ENCODE assay signal across 11 mouse cellular contexts in genomic region chr11:88485987-88486386, GRCm38 (mm10).
DNase-seq lines count a peak whose midpoint lies in the region; ATAC-seq and TF ChIP-seq lines count a peak whose summit lies in the region.
"Had no signal": no experiment of that assay in that cellular context is flagged by ENCODE, and none has a peak within 500 bp of the region (broad histone marks: within the 10 kb centered on the region; RNA-seq: fewer than 3 reads in every experiment).

No protein-coding gene starts in this region.

- DNase-seq in forebrain, embryonic 11.5 days (ENCODE audit: low spot score): no peak
- peak; percentile 6 to 27 for DNase-seq in thymus, postnatal 36 days
- DNase-seq in layer of hippocampus, postnatal 14 days (ENCODE audit: low spot score in 2 of 2): no peak
- DNase-seq in cerebellum, adult 2 months: no peak
- DNase-seq: adrenal gland, postnatal 14 days; liver, embryonic 13.5 days had no signal

- H3K9me3 ChIP-seq in forebrain, embryonic 12.5 days: no peaks in the 10 kb centered on the region
- H3K9me3 ChIP-seq in forebrain, embryonic 11.5 days (ENCODE audit: control insufficient read depth, low read length): no peaks in the 10 kb centered on the region
- no peaks in the 10 kb centered on the region for H3K9me3 ChIP-seq in neural tube, embryonic 14.5 days (ENCODE audit: control insufficient read depth, low read length)
- H3K9me3 ChIP-seq in neural tube, embryonic 15.5 days (replicated peaks): no peaks in the 10 kb centered on the region
- H3K9me3 ChIP-seq in lung, embryonic 15.5 days: no peaks in the 10 kb centered on the region
- H3K9me3 ChIP-seq: liver, embryonic 13.5 days had no signal

- H3K4me2 ChIP-seq in forebrain, embryonic 12.5 days: no peak overlapping the region
- H3K4me2 ChIP-seq in forebrain, embryonic 11.5 days (ENCODE audit: low read depth, low read length, severe bottlenecking): no peak overlapping the region
- no peak overlapping the region for H3K4me2 ChIP-seq in neural tube, embryonic 14.5 days (ENCODE audit: low read depth, low read length)
- H3K4me2 ChIP-seq in neural tube, embryonic 15.5 days: no peak overlapping the region
- no peak overlapping the region for H3K4me2 ChIP-seq in lung, embryonic 15.5 days
- H3K4me2 ChIP-seq: liver, embryonic 13.5 days had no signal

- no peak for TF ChIP-seq CTCF in cerebellum, adult 2 months (IDR thresholded peaks at IDR 0.05; ENCODE audit: borderline replicate concordance, insufficient read depth, low read depth, low read length)

- no peak for TF ChIP-seq POLR2A in cerebellum, adult 2 months (IDR thresholded peaks at IDR 0.05; ENCODE audit: borderline replicate concordance, insufficient read depth, low read length)

- peak overlapping the region; percentile 77 for H3K27ac ChIP-seq in forebrain, embryonic 12.5 days
- H3K27ac ChIP-seq in forebrain, embryonic 11.5 days (ENCODE audit: low read depth, low read length): no peak overlapping the region
- H3K27ac ChIP-seq in neural tube, embryonic 14.5 days (ENCODE audit: low read depth, low read length): 0 out of 2 replicates have a peak overlapping the region, but pooled peaks have one; percentile 35
- no peak overlapping the region for H3K27ac ChIP-seq in neural tube, embryonic 15.5 days (replicated peaks)
- no peak overlapping the region for H3K27ac ChIP-seq in lung, embryonic 15.5 days
- H3K27ac ChIP-seq in cerebellum, adult 2 months (ENCODE audit: insufficient read depth, low read length): no peak overlapping the region
- H3K27ac ChIP-seq: liver, embryonic 13.5 days had no signal

- no peak for ATAC-seq in forebrain, embryonic 12.5 days (ENCODE audit: low FRiP score)
- no peak for ATAC-seq in forebrain, embryonic 11.5 days (replicated peaks; ENCODE audit: low FRiP score)
- ATAC-seq in neural tube, embryonic 14.5 days (ENCODE audit: low read depth): no peak
- ATAC-seq in neural tube, embryonic 15.5 days (ENCODE audit: low FRiP score): no peak
- peak; percentile 47; the same call in 1 of the 2 replicates for ATAC-seq in lung, embryonic 15.5 days (ENCODE audit: borderline replicate concordance, extremely low read depth, low FRiP score, low TSS enrichment)
- ATAC-seq: inflammation-experienced regulatory T-cells, adult 6 months had no signal

- peaks cover 84% of the 10 kb centered on the region for H3K4me1 ChIP-seq in forebrain, embryonic 12.5 days
- peaks cover 44% of the 10 kb centered on the region for H3K4me1 ChIP-seq in forebrain, embryonic 11.5 days (replicated peaks; ENCODE audit: control insufficient read depth, insufficient read depth, low read length)
- peaks cover 59% of the 10 kb centered on the region for H3K4me1 ChIP-seq in neural tube, embryonic 14.5 days (ENCODE audit: control insufficient read depth, insufficient read depth, low read length)
- H3K4me1 ChIP-seq in neural tube, embryonic 15.5 days: peaks cover 70% of the 10 kb centered on the region
- H3K4me1 ChIP-seq in lung, embryonic 15.5 days: peaks cover 36% of the 10 kb centered on the region
- peaks cover 45% of the 10 kb centered on the region for H3K4me1 ChIP-seq in cerebellum, adult 2 months (ENCODE audit: control insufficient read depth, insufficient read depth, low read length)

- H3K9ac ChIP-seq in forebrain, embryonic 12.5 days: no peak overlapping the region
- H3K9ac ChIP-seq in forebrain, embryonic 11.5 days (ENCODE audit: low read length): no peak overlapping the region
- H3K9ac ChIP-seq in neural tube, embryonic 14.5 days (replicated peaks; ENCODE audit: low read depth, low read length): no peak overlapping the region
- H3K9ac ChIP-seq in neural tube, embryonic 15.5 days (replicated peaks): no peak overlapping the region
- H3K9ac ChIP-seq in lung, embryonic 15.5 days: no peak overlapping the region
- H3K9ac ChIP-seq: liver, embryonic 13.5 days had no signal

- WGBS in forebrain, embryonic 12.5 days: 89% methylated on average over 1 of the region's 1 CpGs
- 80% methylated on average over 1 of the region's 1 CpGs for WGBS in forebrain, embryonic 11.5 days
- WGBS in neural tube, embryonic 14.5 days: 72% methylated on average over 1 of the region's 1 CpGs
- 70% methylated on average over 1 of the region's 1 CpGs for WGBS in neural tube, embryonic 15.5 days
- WGBS in lung, embryonic 15.5 days: 61% methylated on average over 1 of the region's 1 CpGs
- WGBS in cerebellum, adult 2 months: 89% methylated on average over 1 of the region's 1 CpGs

- H3K27me3 ChIP-seq in forebrain, embryonic 12.5 days: no peaks in the 10 kb centered on the region
- H3K27me3 ChIP-seq in forebrain, embryonic 11.5 days (ENCODE audit: control insufficient read depth, insufficient read depth, low read length): no peaks in the 10 kb centered on the region
- H3K27me3 ChIP-seq in neural tube, embryonic 14.5 days (ENCODE audit: control insufficient read depth, insufficient read depth, low read length): no peaks in the 10 kb centered on the region
- H3K27me3 ChIP-seq in neural tube, embryonic 15.5 days (replicated peaks): no peaks in the 10 kb centered on the region
- no peaks in the 10 kb centered on the region for H3K27me3 ChIP-seq in lung, embryonic 15.5 days
- H3K27me3 ChIP-seq in cerebellum, adult 2 months (ENCODE audit: control insufficient read depth, insufficient read depth, low read length): no peaks in the 10 kb centered on the region
- H3K27me3 ChIP-seq: liver, embryonic 13.5 days had no signal

- no peak overlapping the region for H3K4me3 ChIP-seq in forebrain, embryonic 12.5 days (replicated peaks)
- no peak overlapping the region for H3K4me3 ChIP-seq in forebrain, embryonic 11.5 days (ENCODE audit: low read depth, low read length)
- H3K4me3 ChIP-seq in neural tube, embryonic 14.5 days (ENCODE audit: low read depth, low read length): no peak overlapping the region
- H3K4me3 ChIP-seq in neural tube, embryonic 15.5 days (replicated peaks): no peak overlapping the region
- H3K4me3 ChIP-seq in lung, embryonic 15.5 days: no peak overlapping the region
- no peak overlapping the region for H3K4me3 ChIP-seq in cerebellum, adult 2 months (replicated peaks; ENCODE audit: insufficient read depth, low read depth, low read length)
- H3K4me3 ChIP-seq: liver, embryonic 13.5 days had no signal

- no peaks in the 10 kb centered on the region for H3K36me3 ChIP-seq in forebrain, embryonic 12.5 days (replicated peaks)
- H3K36me3 ChIP-seq in forebrain, embryonic 11.5 days (ENCODE audit: control insufficient read depth, insufficient read depth, low read length): no peaks in the 10 kb centered on the region
- no peaks in the 10 kb centered on the region for H3K36me3 ChIP-seq in neural tube, embryonic 14.5 days (ENCODE audit: control insufficient read depth, insufficient read depth, low read length)
- no peaks in the 10 kb centered on the region for H3K36me3 ChIP-seq in neural tube, embryonic 15.5 days
- H3K36me3 ChIP-seq in lung, embryonic 15.5 days: no peaks in the 10 kb centered on the region
- H3K36me3 ChIP-seq: liver, embryonic 13.5 days had no signal

Comparison
In these comparisons a context has a peak if more than half of its experiments do, and no peak if none do; other contexts are left out.
1. H3K27ac ChIP-seq: peak in forebrain, embryonic 12.5 days (single experiment) and neural tube, embryonic 14.5 days (single experiment); none in forebrain, embryonic 11.5 days (single experiment), neural tube, embryonic 15.5 days (single experiment), lung, embryonic 15.5 days (single experiment) and cerebellum, adult 2 months (single experiment).
2. DNase-seq: peak in thymus, postnatal 36 days (2 of 2); none in forebrain, embryonic 11.5 days (single experiment), layer of hippocampus, postnatal 14 days (0 of 2) and cerebellum, adult 2 months (0 of 2).